Mouse (Mus musculus) spleen, adult 2 months (tissue): Measurements from ENCODE around the gene Arl11.

Source experiments
- CTCF ChIP-seq: fragments of 200-500 bp; IDR thresholded peaks from 2 replicates; pipeline ENCODE4 v1.5.1; 2011; ENCODE audit warnings: mild to moderate bottlenecking, inconsistent platforms; ENCODE audit not compliant: insufficient read depth, insufficient read length, insufficient replicate concordance; ENCODE audit errors: extremely low read depth
- POLR2A ChIP-seq: fragments of 200-500 bp; IDR thresholded peaks from 2 replicates; pipeline ENCODE4 v1.6.1; 2011; ENCODE audit warnings: low read depth, low read length, inconsistent platforms

GRCm38 (mm10) chr14:61360981-61361511, 51.5 kb downstream of the Arl11 start:
- TF ChIP-seq POLR2A (no peak), CTCF (no peak)
